In the genomic region with DNA sequence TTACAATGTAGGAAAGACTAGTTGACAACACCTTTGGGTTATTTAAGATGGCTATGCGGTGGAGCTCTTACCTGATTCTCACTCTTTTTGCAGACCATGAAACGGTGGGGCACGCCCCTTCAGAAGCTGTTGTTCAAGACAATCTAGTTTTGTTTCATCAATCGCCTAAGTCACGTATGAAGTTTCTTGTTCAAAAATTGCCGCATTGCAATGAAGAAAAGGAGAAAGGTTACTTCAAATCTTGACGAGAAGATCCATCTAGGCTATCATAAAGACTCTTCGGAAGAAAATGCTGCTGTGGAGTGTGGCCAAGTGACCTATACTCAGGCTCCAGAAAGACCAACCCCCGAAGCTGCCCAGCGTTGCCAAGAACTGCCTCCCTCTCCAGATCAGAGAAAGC, we compare ENCODE assay signal across 8 mouse cellular contexts. TPM values are rescaled to one million over a fixed set of nuclear protein-coding genes. Genes with fewer than 3 reads are reported as not detected.
DNase-seq lines count a peak whose midpoint lies in the region; ATAC-seq lines count a peak whose summit lies in the region.

No protein-coding gene starts in this region.

- H3K27me3 ChIP-seq in forebrain, embryonic 16.5 days (replicated peaks; ENCODE audit: control insufficient read depth, insufficient read depth, low read length): no peaks in the 10 kb centered on the region
- no peaks in the 10 kb centered on the region for H3K27me3 ChIP-seq in kidney, embryonic 14.5 days (ENCODE audit: control insufficient read depth, insufficient read depth, low read length)

- H3K4me3 ChIP-seq in forebrain, embryonic 16.5 days (replicated peaks; ENCODE audit: low read length): peak overlapping the region; percentile 93
- H3K4me3 ChIP-seq in kidney, embryonic 14.5 days (ENCODE audit: low read length): peak overlapping the region; percentile 91

- peak overlapping the region; percentile 94 for H3K9ac ChIP-seq in forebrain, embryonic 16.5 days (replicated peaks; ENCODE audit: low read depth, low read length)
- H3K9ac ChIP-seq in kidney, embryonic 14.5 days (ENCODE audit: low read depth, low read length): peak overlapping the region; percentile 90

- intact Hi-C loops in left cerebral cortex, postnatal 4 days (cut with DNase I): no loop called here
- intact Hi-C loops in left cerebral cortex, postnatal 14 days (cut with DNase I): no loop called here

- 14% methylated on average over 10 of the region's 10 CpGs for WGBS in forebrain, embryonic 16.5 days
- 22% methylated on average over 10 of the region's 10 CpGs for WGBS in kidney, embryonic 14.5 days

- peak overlapping the region; percentile 91 for H3K27ac ChIP-seq in forebrain, embryonic 16.5 days (ENCODE audit: low read length)
- peak overlapping the region; percentile 85; the same call in 1 of the 2 replicates for H3K27ac ChIP-seq in kidney, embryonic 14.5 days (ENCODE audit: low read depth, low read length)

- H3K4me2 ChIP-seq in forebrain, embryonic 16.5 days (ENCODE audit: low read length): peak overlapping the region; percentile 61
- H3K4me2 ChIP-seq in kidney, embryonic 14.5 days (replicated peaks; ENCODE audit: low read depth, low read length): peak overlapping the region; percentile 77

- no peaks in the 10 kb centered on the region for H3K36me3 ChIP-seq in forebrain, embryonic 16.5 days (ENCODE audit: control insufficient read depth, insufficient read depth)
- H3K36me3 ChIP-seq in kidney, embryonic 14.5 days (ENCODE audit: control insufficient read depth, insufficient read depth, low read length): peaks cover 7% of the 10 kb centered on the region; the same call in 1 of the 2 replicates

- DNase-seq in left cerebral cortex, postnatal 4 days: peak; percentile 25
- DNase-seq in left cerebral cortex, postnatal 14 days (ENCODE audit: low spot score in 2 of 2): no peak
- DNase-seq in adrenal gland, postnatal 25 days: peak; percentile 7
- peak; percentile 3 for DNase-seq in lung, postnatal 25 days (ENCODE audit: low spot score)
- DNase-seq in testis, postnatal 14 days (ENCODE audit: low spot score): peak; percentile 7
- DNase-seq in frontal cortex, adult 2 months (ENCODE audit: extremely low spot score in 1 of 2, low spot score in 1 of 2): no peak

- peaks cover 35% of the 10 kb centered on the region for H3K4me1 ChIP-seq in forebrain, embryonic 16.5 days (replicated peaks; ENCODE audit: control insufficient read depth, insufficient read depth, low read length)
- H3K4me1 ChIP-seq in kidney, embryonic 14.5 days (ENCODE audit: control insufficient read depth, insufficient read depth, low read length): peaks cover 22% of the 10 kb centered on the region

- H3K9me3 ChIP-seq in forebrain, embryonic 16.5 days (ENCODE audit: control insufficient read depth, low read length): no peaks in the 10 kb centered on the region
- H3K9me3 ChIP-seq in kidney, embryonic 14.5 days (ENCODE audit: control insufficient read depth, low read length): no peaks in the 10 kb centered on the region

- ATAC-seq in forebrain, embryonic 16.5 days: no peak
- ATAC-seq in kidney, embryonic 14.5 days (ENCODE audit: low FRiP score, low TSS enrichment): no peak

RNA-seq across cellular contexts. Expression of a gene that starts 0.9 kb away (rescaled TPM):
- total RNA-seq in left cerebral cortex, postnatal 4 days (2021): 10 to 100 TPM; 57.9 to 59.5 TPM
- 10 to 100 TPM; 28.3 to 30.4 TPM for total RNA-seq in left cerebral cortex, postnatal 14 days (2021)
- 41.2 and 46.2 TPM in 2 replicates for total RNA-seq in adrenal gland, postnatal 25 days (2021)
- 17.3 and 21.7 TPM in 2 replicates for polyA plus RNA-seq in forebrain, embryonic 16.5 days (2015; fragmentation: Nextera tagmentation; extraction: Ambion mirVana)
- 9.1 and 15.4 TPM in 2 replicates for polyA plus RNA-seq in kidney, embryonic 14.5 days (2014; fragmentation: Nextera tagmentation; extraction: Ambion mirVana)
- polyA plus RNA-seq in frontal cortex, adult 2 months (2012; rRNA removed): 8.2 and 9.0 TPM in 2 replicates

RNA-seq across cellular contexts. Expression of a gene that starts 31.6 kb away (rescaled TPM):
- total RNA-seq in left cerebral cortex, postnatal 4 days (2021): 1 to 10 TPM; 4.4 to 4.7 TPM
- 1 to 10 TPM in 1 of 2 experiments, under 1 TPM in 1; 0.95 to 1.4 TPM for total RNA-seq in left cerebral cortex, postnatal 14 days (2021)
- total RNA-seq in adrenal gland, postnatal 25 days (2021): 3.5 and 5.5 TPM in 2 replicates
- 8.2 and 9.2 TPM in 2 replicates for polyA plus RNA-seq in forebrain, embryonic 16.5 days (2015; fragmentation: Nextera tagmentation; extraction: Ambion mirVana)
- polyA plus RNA-seq in kidney, embryonic 14.5 days (2014; fragmentation: Nextera tagmentation; extraction: Ambion mirVana): 22.5 and 28.8 TPM in 2 replicates
- 0.28 and 0.34 TPM in 2 replicates for polyA plus RNA-seq in frontal cortex, adult 2 months (2012; rRNA removed)

RNA-seq across cellular contexts. Expression of a gene that starts 46.0 kb away (rescaled TPM):
- total RNA-seq in left cerebral cortex, postnatal 4 days (2021): 1 to 10 TPM in 1 of 2 experiments, under 1 TPM in 1; 0.96 to 1.4 TPM
- total RNA-seq in left cerebral cortex, postnatal 14 days (2021): under 1 TPM; 0.68 to 0.97 TPM
- total RNA-seq in adrenal gland, postnatal 25 days (2021): not detected in 2 replicates
- polyA plus RNA-seq in forebrain, embryonic 16.5 days (2015; fragmentation: Nextera tagmentation; extraction: Ambion mirVana): 0.71 and 1.1 TPM in 2 replicates
- 0.14 and 0.16 TPM in 2 replicates for polyA plus RNA-seq in kidney, embryonic 14.5 days (2014; fragmentation: Nextera tagmentation; extraction: Ambion mirVana)
- 0.23 and 0.34 TPM in 2 replicates for polyA plus RNA-seq in frontal cortex, adult 2 months (2012; rRNA removed)

Comparison
In these comparisons a context has a peak if more than half of its experiments do, and no peak if none do; other contexts are left out.
1. DNase-seq: peak in left cerebral cortex, postnatal 4 days (single experiment), adrenal gland, postnatal 25 days (single experiment), lung, postnatal 25 days (single experiment) and testis, postnatal 14 days (single experiment); none in left cerebral cortex, postnatal 14 days (0 of 2) and frontal cortex, adult 2 months (0 of 2).